Mouse (Mus musculus) stomach, postnatal 0 days (tissue): ENCODE data around the gene Pwp2. TPM values are rescaled to one million over a fixed set of nuclear protein-coding genes. Genes with fewer than 3 reads are reported as not detected.
A peak's percentile ranks its signal among the peaks of the same experiment; 100 is the strongest.

Source experiments
- ATAC-seq: fragments of 200-750 bp; cut with Nextera tagmentation; 2 replicates; pipeline ENCODE4 v1.8.0; 2017; ENCODE audit not compliant: low FRiP score, low TSS enrichment
- DNase-seq: peaks from one replicate; pipeline ENCODE4 v3.0.0-alpha.2; 2016; ENCODE audit warnings: low spot score
- H3K27ac ChIP-seq: fragments of 300-500 bp; sonication (generic); replicated peaks from 2 replicates; pipeline ENCODE4 v1.5.1; 2014; ENCODE audit warnings: mild to moderate bottlenecking, control low read depth
- H3K27me3 ChIP-seq: fragments of 300-500 bp; sonication (generic); 2 replicates; pipeline ENCODE4 v1.6.1; 2014; ENCODE audit warnings: low read length; ENCODE audit not compliant: control insufficient read depth, insufficient read depth
- H3K36me3 ChIP-seq: fragments of 300-500 bp; sonication (generic); 2 replicates; pipeline ENCODE4 v1.6.1; 2014; ENCODE audit warnings: low read length, mixed read lengths; ENCODE audit not compliant: control insufficient read depth, insufficient read depth
- H3K4me1 ChIP-seq: fragments of 300-500 bp; sonication (generic); replicated peaks from 2 replicates; pipeline ENCODE4 v1.6.1; 2014; ENCODE audit warnings: antibody characterized with exemption; ENCODE audit not compliant: control insufficient read depth, insufficient read depth
- H3K4me2 ChIP-seq: fragments of 300-500 bp; sonication (generic); replicated peaks from 2 replicates; pipeline ENCODE4 v1.6.1; 2014; ENCODE audit warnings: low read depth, mild to moderate bottlenecking, control low read depth, moderate library complexity
- H3K4me3 ChIP-seq: fragments of 300-500 bp; sonication (generic); 2 replicates; pipeline ENCODE4 v1.5.1; 2014; ENCODE audit warnings: low read depth, low read length, control low read depth
- H3K9ac ChIP-seq: fragments of 300-500 bp; sonication (generic); 2 replicates; pipeline ENCODE4 v1.6.1; 2014; ENCODE audit warnings: mild to moderate bottlenecking, low read length, control low read depth, mixed read lengths
- H3K9me3 ChIP-seq: fragments of 300-500 bp; sonication (generic); 2 replicates; pipeline ENCODE4 v1.6.1; 2016; ENCODE audit warnings: low read length; ENCODE audit not compliant: control insufficient read depth
- CTCF ChIP-seq: IDR thresholded peaks from 2 replicates; pipeline ENCODE4 v1.5.1; 2016; ENCODE audit warnings: antibody characterized with exemption, low read depth, mild to moderate bottlenecking, moderate library complexity
- EP300 ChIP-seq: optimal IDR thresholded peaks from 2 replicates; pipeline ENCODE3; 2016; ENCODE audit warnings: antibody characterized with exemption
- WGBS: fragments of 180-500 bp; shearing (Covaris S2); extraction: QIAGEN DNeasy Blood & Tissue Kit; methylation state at CpG from one replicate; pipeline ENCODE4 v1.1.7; 2014; 5-methylcytosine and 5-hydroxymethylcytosine counted together
- polyA plus RNA-seq: library from polyadenylated mRNA; unstranded; fragments of >200 nt; fragmentation: Nextera tagmentation; extraction: Ambion mirVana; gene quantifications from 2 replicates; pipeline ENCODE4 v1.2.1, GENCODE M21; 2015

The Pwp2 gene
- polyA plus RNA-seq, 1 experiment from 2014 or later, result 6.2 TPM

DNA sequence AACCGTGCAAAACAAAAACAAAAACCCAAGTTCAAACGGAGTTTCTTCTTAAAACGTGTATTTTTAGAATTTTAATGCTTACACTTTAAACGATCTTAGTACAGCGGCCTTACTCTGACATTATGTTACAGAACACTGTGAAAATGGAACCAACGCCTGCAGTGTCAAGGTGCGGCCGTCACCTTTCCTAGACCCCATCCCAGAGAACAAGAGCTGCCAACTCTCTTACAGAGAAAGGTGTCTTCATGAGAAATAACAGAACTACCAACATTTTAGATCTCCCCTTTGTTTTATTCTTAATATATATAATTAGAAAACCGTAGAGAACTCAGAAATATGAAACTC lies 404 bp upstream of the Pwp2 start:
- Histone ChIP-seq H3K36me3 (peaks cover 17% of the 10 kb centered on the region; the same call in 1 of the 2 replicates), H3K27ac (peak overlapping the region; percentile 53), H3K9me3 (no peaks in the 10 kb centered on the region), H3K27me3 (no peaks in the 10 kb centered on the region), H3K4me2 (peak overlapping the region; percentile 97), H3K9ac (peak overlapping the region; percentile 48), H3K4me3 (peak overlapping the region; percentile 73), H3K4me1 (peaks cover 6% of the 10 kb centered on the region; the same call in 1 of the 2 replicates)
- ATAC-seq, result no peak; the same call in 1 of the 2 replicates
- TF ChIP-seq CTCF (no peak), EP300 (no peak)
- DNase-seq, result no peak
- 12% methylated on average over 9 of the region's 9 CpGs for WGBS

DNA sequence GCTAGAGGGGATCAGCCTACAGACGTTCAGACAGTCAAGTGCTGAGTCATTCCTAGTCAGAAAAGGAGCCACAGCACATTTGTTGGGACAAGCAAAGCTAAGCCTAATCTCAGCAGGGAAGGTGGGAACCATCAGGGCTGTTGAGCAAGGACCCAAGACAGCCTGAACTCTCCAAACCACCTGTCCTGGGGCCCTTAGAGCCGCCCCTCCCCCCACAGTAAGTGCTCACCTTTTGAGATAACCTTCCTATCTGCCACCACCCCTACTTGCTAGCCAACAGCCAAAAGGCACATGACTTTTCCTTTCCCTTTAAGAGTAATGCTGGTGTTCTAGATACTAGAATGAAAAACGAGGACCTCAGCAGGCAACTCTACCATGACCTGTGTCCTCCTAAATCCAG lies 1.4 kb downstream of the Pwp2 start:
- Histone ChIP-seq H3K4me3 (no peak overlapping the region), H3K4me2 (no peak overlapping the region)
- no peak for TF ChIP-seq CTCF
- TF ChIP-seq EP300, result no peak

DNA sequence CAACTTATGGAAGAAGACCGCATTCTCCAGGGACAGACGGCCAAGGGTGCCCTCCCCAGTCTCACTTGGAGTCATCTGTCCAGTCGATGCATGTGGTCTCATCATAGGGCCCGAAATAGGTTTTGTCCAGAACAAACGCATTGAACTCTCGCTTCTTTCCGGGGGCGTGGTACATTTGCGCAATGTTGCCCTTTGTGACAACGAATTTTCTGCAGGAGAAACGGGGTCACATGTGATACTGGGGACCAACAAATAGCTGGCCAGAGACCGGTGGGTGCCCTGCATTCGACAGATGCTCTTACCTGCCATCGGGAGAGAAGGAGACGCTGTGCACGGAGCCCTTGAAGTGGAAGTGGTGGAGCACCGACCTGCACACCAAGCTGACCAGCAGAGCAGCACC lies 2.6 kb downstream of the Pwp2 start:
- no peak for DNase-seq
- Histone ChIP-seq H3K4me3 (no peak overlapping the region), H3K4me2 (no peak overlapping the region), H3K36me3 (peaks cover 24% of the 10 kb centered on the region), H3K27me3 (no peaks in the 10 kb centered on the region), H3K9me3 (no peaks in the 10 kb centered on the region), H3K27ac (no peak overlapping the region), H3K9ac (no peak overlapping the region), H3K4me1 (peaks cover 6% of the 10 kb centered on the region; the same call in 1 of the 2 replicates)
- TF ChIP-seq EP300 (no peak), CTCF (no peak)
- WGBS, result 92% methylated on average over 17 of the region's 17 CpGs
- no peak for ATAC-seq

More for the DNA sequence above, 1.4 kb downstream of the Pwp2 start:
- no peak overlapping the region for H3K27ac ChIP-seq
- whole genome bisulfite sequencing, result 65% methylated on average over 3 of the region's 3 CpGs
- DNase-seq (no peak), ATAC-seq (no peak)
- H3K9ac ChIP-seq, result no peak overlapping the region
- H3K27me3 ChIP-seq, result no peaks in the 10 kb centered on the region
- H3K9me3 ChIP-seq, result no peaks in the 10 kb centered on the region
- peaks cover 18% of the 10 kb centered on the region for H3K36me3 ChIP-seq
- peaks cover 6% of the 10 kb centered on the region; the same call in 1 of the 2 replicates for H3K4me1 ChIP-seq

DNA sequence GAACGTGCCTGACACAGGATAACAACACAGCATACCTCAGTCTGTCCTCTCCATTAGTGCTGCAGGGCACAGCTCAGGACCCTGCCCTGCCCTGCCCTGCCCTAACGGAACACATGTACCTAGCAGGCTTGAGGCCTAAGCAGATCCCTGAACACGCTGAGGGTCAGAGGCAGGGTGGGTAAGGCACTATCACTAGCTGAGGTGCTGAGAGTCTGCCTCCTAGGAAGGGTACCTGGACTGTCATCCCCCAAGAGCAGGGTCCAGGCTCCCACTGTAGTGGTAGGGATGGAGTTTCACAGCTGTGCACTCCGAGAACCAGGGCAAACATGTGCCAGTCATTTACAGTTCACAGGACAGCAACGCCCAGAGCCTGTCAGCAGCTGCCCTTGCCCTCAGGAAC lies 10.5 kb downstream of the Pwp2 start:
- no peak for ATAC-seq
- no peak overlapping the region for H3K4me3 ChIP-seq
- peaks cover 35% of the 10 kb centered on the region for H3K36me3 ChIP-seq

DNA sequence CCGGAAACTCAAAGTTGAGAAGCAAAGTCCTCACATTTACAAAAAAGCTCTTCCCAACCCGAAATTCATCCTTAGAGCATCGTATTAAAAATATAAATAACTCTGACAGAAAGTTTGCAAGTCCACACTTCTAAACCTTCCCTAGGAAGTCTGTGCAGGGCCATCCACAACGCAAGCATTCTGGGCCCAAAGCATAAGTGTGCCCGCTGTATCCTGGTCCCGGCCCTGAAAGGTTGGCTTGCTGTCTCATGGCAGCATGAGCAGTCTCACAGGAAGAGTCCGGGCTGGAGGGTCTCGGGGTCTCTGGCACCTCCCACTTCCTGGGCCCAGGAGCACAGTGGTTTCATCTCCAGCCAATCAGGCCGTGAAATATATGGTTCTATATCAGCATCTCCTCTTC lies 13.4 kb downstream of the Pwp2 start:
- ATAC-seq (no peak), DNase-seq (no peak)
- H3K9ac ChIP-seq, result no peak overlapping the region
- 88% methylated on average over 9 of the region's 9 CpGs for WGBS
- TF ChIP-seq CTCF, result no peak
- TF ChIP-seq EP300, result no peak
- H3K4me2 ChIP-seq, result no peak overlapping the region
- no peaks in the 10 kb centered on the region for H3K27me3 ChIP-seq
- H3K9me3 ChIP-seq, result no peaks in the 10 kb centered on the region
- no peak overlapping the region for H3K27ac ChIP-seq
- H3K4me1 ChIP-seq, result 0 out of 2 replicates have a peak, but pooled peaks cover 3% of the 10 kb centered on the region
- H3K36me3 ChIP-seq, result peaks cover 21% of the 10 kb centered on the region
- H3K4me3 ChIP-seq, result no peak overlapping the region

More for the DNA sequence above, 10.5 kb downstream of the Pwp2 start:
- no peak overlapping the region for H3K9ac ChIP-seq
- TF ChIP-seq EP300 (no peak), CTCF (no peak)
- H3K27ac ChIP-seq, result no peak overlapping the region
- H3K4me1 ChIP-seq, result no peaks in the 10 kb centered on the region
- H3K9me3 ChIP-seq, result no peaks in the 10 kb centered on the region
- H3K4me2 ChIP-seq, result no peak overlapping the region
- no peak for DNase-seq
- H3K27me3 ChIP-seq, result no peaks in the 10 kb centered on the region
- 94% methylated on average over 5 of the region's 5 CpGs for WGBS

DNA sequence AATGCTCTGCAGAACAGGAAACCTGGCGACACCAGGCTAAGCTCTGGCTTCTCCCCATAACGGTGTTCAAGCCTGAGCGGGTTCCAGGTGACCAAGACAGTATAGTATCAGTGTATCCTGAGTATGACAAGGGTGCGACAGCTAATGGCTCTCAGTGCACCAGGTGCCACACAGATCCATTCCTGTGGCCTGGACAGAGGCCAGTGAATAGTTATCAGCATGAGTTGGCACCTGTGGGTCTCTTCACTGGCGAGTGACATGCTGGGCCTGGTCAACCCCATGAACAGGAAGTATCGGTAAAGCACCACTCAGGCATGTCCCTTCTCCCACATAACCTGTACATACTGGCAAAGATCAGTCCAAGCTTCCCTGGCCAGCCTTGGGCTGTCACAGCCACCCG lies 13.9 kb downstream of the Pwp2 start:
- Histone ChIP-seq H3K36me3 (peaks cover 19% of the 10 kb centered on the region; the same call in 1 of the 2 replicates), H3K9me3 (no peaks in the 10 kb centered on the region), H3K4me1 (0 out of 2 replicates have a peak, but pooled peaks cover 3% of the 10 kb centered on the region), H3K27ac (no peak overlapping the region), H3K4me3 (no peak overlapping the region), H3K9ac (no peak overlapping the region), H3K27me3 (no peaks in the 10 kb centered on the region), H3K4me2 (no peak overlapping the region)
- TF ChIP-seq CTCF (no peak), EP300 (no peak)
- ATAC-seq (no peak), DNase-seq (no peak)
- 92% methylated on average over 7 of the region's 7 CpGs for WGBS
